Mouse (Mus musculus): Measurements from ENCODE around the gene Lmtk2. TPM values are rescaled to one million over a fixed set of nuclear protein-coding genes. Genes with fewer than 3 reads are reported as not detected.

Lmtk2 gene
- polyA plus RNA-seq, 1 experiment from 2014 or later: 4.8 TPM

DNA sequence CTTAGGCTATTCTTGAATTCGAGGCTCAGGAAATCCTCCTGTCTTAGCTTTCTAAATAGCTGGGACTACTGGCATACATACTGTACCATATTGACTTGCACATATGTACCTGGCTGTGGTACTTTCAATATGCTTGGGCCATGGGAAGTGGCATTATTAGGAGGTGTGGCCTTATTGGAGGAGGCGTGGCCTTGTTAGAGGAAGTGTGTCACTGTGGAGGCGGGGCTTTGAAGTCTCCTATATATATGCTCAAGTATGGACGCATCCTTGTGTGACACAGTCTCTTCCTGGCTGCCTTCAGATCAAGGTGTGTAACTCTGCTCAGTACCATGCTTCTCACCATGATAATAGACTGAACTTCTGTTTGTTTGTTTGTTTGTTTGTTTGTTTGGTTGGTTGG, 18.0 kb downstream of the Lmtk2 start:
- ATAC-seq: no peak
- Histone ChIP-seq H3K9ac (ENCODE audit: low read depth, low read length) (no peak overlapping the region), H3K4me2 (ENCODE audit: low read depth, low read length) (no peak overlapping the region), H3K4me1 (ENCODE audit: control insufficient read depth, insufficient read depth, low read length) (no peaks in the 10 kb centered on the region; the same call in 1 of the 2 replicates), H3K27me3 (replicated peaks; ENCODE audit: control insufficient read depth, insufficient read depth, low read length) (no peaks in the 10 kb centered on the region), H3K9me3 (ENCODE audit: control insufficient read depth, low read length) (no peaks in the 10 kb centered on the region), H3K27ac (ENCODE audit: low read length) (no peak overlapping the region), H3K4me3 (ENCODE audit: low read length) (no peak overlapping the region), H3K36me3 (ENCODE audit: control insufficient read depth, insufficient read depth, low read length) (no peaks in the 10 kb centered on the region)
- WGBS: 93% methylated on average over 4 of the region's 4 CpGs

DNA sequence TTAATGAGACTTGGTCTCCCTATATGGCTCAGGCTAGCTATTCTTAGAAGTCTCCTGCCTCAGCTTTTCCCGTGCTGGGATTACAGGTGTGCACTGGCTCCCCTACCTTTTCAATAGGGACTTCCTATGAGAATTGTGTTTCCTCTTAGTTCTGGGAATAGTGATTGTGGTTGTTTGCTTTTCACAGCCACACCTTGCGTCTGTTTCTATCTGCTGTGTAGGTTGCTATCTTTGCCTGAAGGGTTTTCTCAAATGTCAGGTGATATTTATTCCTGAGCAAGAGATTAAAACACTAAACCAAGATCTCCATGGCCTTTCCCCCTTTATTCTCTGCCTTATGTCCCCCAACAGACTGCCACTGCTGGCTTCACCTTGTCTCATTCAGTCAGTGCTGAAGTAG, 19.1 kb downstream of the Lmtk2 start:
- H3K4me2 ChIP-seq (ENCODE audit: low read depth, low read length): no peak overlapping the region
- no peaks in the 10 kb centered on the region for H3K9me3 ChIP-seq (ENCODE audit: control insufficient read depth, low read length)
- WGBS: 68% methylated on average over 2 of the region's 2 CpGs
- H3K36me3 ChIP-seq (ENCODE audit: control insufficient read depth, insufficient read depth, low read length): no peaks in the 10 kb centered on the region
- H3K9ac ChIP-seq (ENCODE audit: low read depth, low read length): no peak overlapping the region
- no peaks in the 10 kb centered on the region; the same call in 1 of the 2 replicates for H3K4me1 ChIP-seq (ENCODE audit: control insufficient read depth, insufficient read depth, low read length)
- no peak overlapping the region for H3K4me3 ChIP-seq (ENCODE audit: low read length)
- no peaks in the 10 kb centered on the region for H3K27me3 ChIP-seq (replicated peaks; ENCODE audit: control insufficient read depth, insufficient read depth, low read length)
- ATAC-seq: 0 out of 2 replicates have a peak, but pooled peaks have one; percentile 13
- no peak overlapping the region for H3K27ac ChIP-seq (ENCODE audit: low read length)

DNA sequence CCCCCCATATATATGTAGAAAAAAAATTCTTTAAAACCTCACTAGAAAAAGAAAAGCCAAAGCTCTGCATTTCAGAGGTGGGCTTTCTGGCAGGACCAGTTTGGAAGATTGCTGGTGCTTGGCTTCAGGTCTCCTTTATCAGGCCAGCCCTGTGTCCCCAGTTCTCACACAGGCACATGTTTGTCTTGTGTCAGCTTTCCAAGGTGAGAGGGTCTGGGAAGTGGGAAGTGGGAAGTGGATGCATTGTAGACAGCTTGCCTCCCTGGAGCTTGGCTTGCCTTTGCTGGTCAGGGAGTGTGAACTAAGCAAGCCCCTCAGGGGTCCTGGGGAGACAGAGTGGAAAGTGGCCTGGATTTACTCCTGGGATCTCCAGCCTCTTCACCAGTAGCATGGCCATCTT, 21.3 kb downstream of the Lmtk2 start:
- Histone ChIP-seq H3K4me2 (ENCODE audit: low read depth, low read length) (no peak overlapping the region), H3K9me3 (ENCODE audit: control insufficient read depth, low read length) (no peaks in the 10 kb centered on the region), H3K9ac (ENCODE audit: low read depth, low read length) (no peak overlapping the region), H3K4me3 (ENCODE audit: low read length) (no peak overlapping the region), H3K27ac (ENCODE audit: low read length) (no peak overlapping the region), H3K4me1 (ENCODE audit: control insufficient read depth, insufficient read depth, low read length) (no peaks in the 10 kb centered on the region; the same call in 1 of the 2 replicates), H3K36me3 (ENCODE audit: control insufficient read depth, insufficient read depth, low read length) (no peaks in the 10 kb centered on the region), H3K27me3 (replicated peaks; ENCODE audit: control insufficient read depth, insufficient read depth, low read length) (no peaks in the 10 kb centered on the region)
- no peak for ATAC-seq

DNA sequence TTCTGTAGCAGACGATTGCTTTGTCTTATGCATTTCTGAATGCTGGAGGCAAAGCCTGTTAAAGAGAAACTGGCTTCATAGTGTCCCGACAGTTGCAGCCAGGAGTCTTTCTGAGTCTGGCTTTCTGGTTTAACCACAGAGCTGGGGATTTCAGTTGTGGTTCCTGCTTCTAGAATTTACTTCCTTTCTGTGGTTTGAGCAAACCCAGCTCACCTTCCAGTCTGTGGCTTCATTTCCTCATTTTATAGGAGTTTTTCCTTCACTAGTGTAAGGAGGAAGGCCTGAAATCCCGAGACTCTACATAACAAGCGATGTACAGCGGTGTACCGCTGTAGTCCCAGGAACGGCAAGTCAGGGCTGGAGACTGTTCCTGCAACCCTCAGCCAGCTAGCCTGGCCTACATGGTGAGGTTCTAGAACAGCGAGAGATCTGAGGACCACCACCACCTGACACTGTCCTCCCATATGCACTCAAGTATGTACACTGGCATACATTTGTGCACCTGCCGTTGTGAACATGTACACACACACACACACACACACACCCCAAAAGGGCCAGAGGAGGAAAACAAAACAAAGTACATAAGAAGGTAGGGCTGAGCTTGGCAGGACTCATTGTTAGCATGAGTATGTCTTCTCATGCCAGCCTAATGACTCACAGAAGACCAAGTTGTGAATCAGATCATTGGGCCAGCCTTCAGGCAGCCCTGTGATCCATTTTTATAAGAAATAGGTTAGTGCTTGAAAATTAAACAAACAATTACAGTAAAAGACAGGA, 25.9 kb downstream of the Lmtk2 start:
- Histone ChIP-seq H3K27me3 (replicated peaks; ENCODE audit: control insufficient read depth, insufficient read depth, low read length) (no peaks in the 10 kb centered on the region), H3K9ac (ENCODE audit: low read depth, low read length) (no peak overlapping the region), H3K4me3 (ENCODE audit: low read length) (no peak overlapping the region), H3K9me3 (ENCODE audit: control insufficient read depth, low read length) (no peaks in the 10 kb centered on the region), H3K27ac (ENCODE audit: low read length) (no peak overlapping the region), H3K4me2 (ENCODE audit: low read depth, low read length) (no peak overlapping the region), H3K4me1 (ENCODE audit: control insufficient read depth, insufficient read depth, low read length) (no peaks in the 10 kb centered on the region), H3K36me3 (ENCODE audit: control insufficient read depth, insufficient read depth, low read length) (no peaks in the 10 kb centered on the region)
- WGBS: 85% methylated on average over 9 of the region's 9 CpGs
- no peak for ATAC-seq

DNA sequence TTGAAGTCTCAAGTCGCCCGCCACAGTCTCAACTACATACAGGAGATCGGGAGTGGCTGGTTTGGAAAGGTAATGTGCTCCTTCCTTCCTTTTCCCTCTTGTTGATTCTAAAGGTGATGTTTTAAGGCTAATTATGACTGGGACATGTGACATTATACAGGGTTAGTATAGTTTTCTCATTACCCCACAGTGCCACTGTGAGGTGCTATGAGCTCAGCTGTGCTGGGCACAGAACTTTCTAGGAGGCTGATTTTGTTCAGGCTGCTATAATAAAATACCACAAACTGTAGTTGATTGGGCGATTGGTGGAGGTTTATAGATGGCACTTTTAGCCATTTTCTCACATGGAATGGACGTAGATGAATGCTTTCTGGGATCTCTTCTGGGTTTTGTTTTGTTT, 43.3 kb downstream of the Lmtk2 start:
- WGBS: 94% methylated on average over 5 of the region's 5 CpGs
- Histone ChIP-seq H3K27ac (ENCODE audit: low read length) (no peak overlapping the region), H3K4me2 (ENCODE audit: low read depth, low read length) (no peak overlapping the region), H3K27me3 (replicated peaks; ENCODE audit: control insufficient read depth, insufficient read depth, low read length) (no peaks in the 10 kb centered on the region), H3K4me1 (ENCODE audit: control insufficient read depth, insufficient read depth, low read length) (no peaks in the 10 kb centered on the region), H3K9ac (ENCODE audit: low read depth, low read length) (no peak overlapping the region), H3K9me3 (ENCODE audit: control insufficient read depth, low read length) (no peaks in the 10 kb centered on the region), H3K36me3 (ENCODE audit: control insufficient read depth, insufficient read depth, low read length) (peaks cover 5% of the 10 kb centered on the region; the same call in 1 of the 2 replicates), H3K4me3 (ENCODE audit: low read length) (no peak overlapping the region)
- no peak for ATAC-seq

DNA sequence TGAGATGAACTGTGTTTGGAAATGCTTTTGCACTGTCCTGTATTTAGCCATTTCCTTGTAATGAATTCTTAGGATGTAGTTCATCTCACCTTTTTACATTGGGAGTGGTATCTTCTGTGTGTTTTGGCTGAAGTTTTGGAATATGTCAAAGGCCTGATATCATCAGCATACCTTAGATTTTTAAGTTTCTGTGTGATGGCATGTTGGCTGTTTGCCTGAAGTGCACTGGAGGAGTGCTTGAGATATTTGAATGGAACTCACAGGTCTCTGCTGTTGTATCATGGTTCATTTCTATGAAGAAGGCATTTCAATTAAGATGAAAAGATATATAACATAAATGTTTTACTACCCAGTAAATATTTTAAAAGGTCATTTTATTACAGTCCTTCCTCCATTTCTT, 46.7 kb downstream of the Lmtk2 start:
- H3K9me3 ChIP-seq (ENCODE audit: control insufficient read depth, low read length): no peaks in the 10 kb centered on the region
- H3K36me3 ChIP-seq (ENCODE audit: control insufficient read depth, insufficient read depth, low read length): peaks cover 5% of the 10 kb centered on the region; the same call in 1 of the 2 replicates
- no peaks in the 10 kb centered on the region for H3K27me3 ChIP-seq (replicated peaks; ENCODE audit: control insufficient read depth, insufficient read depth, low read length)
- no peaks in the 10 kb centered on the region for H3K4me1 ChIP-seq (ENCODE audit: control insufficient read depth, insufficient read depth, low read length)
- no peak for ATAC-seq
- H3K4me2 ChIP-seq (ENCODE audit: low read depth, low read length): no peak overlapping the region
- H3K4me3 ChIP-seq (ENCODE audit: low read length): no peak overlapping the region
- no peak overlapping the region for H3K9ac ChIP-seq (ENCODE audit: low read depth, low read length)
- no peak overlapping the region for H3K27ac ChIP-seq (ENCODE audit: low read length)

DNA sequence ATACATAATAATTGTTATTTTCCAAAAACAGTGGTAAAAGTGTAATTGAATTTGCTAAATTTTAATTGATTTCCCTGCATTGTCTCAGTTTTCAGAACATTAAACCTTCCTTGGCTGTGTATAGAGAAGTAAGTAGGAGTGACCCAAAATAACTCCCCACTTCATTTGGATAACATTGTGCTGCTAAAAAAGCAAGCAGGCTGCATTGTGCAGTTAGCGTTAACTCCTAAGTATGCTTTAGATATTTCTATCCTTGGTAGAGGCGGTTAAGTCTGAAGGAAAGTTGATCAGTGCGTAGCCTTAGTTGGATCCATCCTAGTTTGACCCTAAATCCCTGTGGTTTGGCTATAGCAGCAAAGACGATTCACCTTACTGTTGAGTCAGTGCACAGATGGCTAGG, 49.3 kb downstream of the Lmtk2 start:
- Histone ChIP-seq H3K36me3 (ENCODE audit: control insufficient read depth, insufficient read depth, low read length) (peaks cover 5% of the 10 kb centered on the region; the same call in 1 of the 2 replicates), H3K4me1 (ENCODE audit: control insufficient read depth, insufficient read depth, low read length) (no peaks in the 10 kb centered on the region), H3K27ac (ENCODE audit: low read length) (no peak overlapping the region), H3K27me3 (replicated peaks; ENCODE audit: control insufficient read depth, insufficient read depth, low read length) (no peaks in the 10 kb centered on the region), H3K9ac (ENCODE audit: low read depth, low read length) (no peak overlapping the region), H3K9me3 (ENCODE audit: control insufficient read depth, low read length) (no peaks in the 10 kb centered on the region), H3K4me3 (ENCODE audit: low read length) (no peak overlapping the region), H3K4me2 (ENCODE audit: low read depth, low read length) (no peak overlapping the region)
- WGBS: 97% methylated on average over 4 of the region's 4 CpGs
- no peak for ATAC-seq

DNA sequence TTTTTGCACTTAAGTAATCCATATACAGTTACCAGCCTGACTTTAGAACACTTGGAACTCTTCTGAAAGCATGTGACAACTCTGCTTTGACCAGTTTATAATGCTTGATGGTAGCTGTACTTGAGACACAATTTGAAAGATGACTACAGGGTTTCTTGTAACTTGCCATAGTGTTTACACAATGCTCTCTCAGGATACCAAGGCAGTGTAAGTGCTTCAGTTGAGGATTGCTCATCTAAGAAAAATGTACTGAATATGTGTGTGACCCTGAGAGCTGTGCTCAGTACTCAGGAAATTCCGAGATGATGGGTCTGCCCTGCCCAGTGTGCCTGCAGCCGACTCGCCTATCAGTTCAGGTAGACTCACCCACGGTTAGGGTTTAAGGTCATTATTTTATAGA, 51.0 kb downstream of the Lmtk2 start:
- no peaks in the 10 kb centered on the region for H3K9me3 ChIP-seq (ENCODE audit: control insufficient read depth, low read length)
- no peak for ATAC-seq
- H3K9ac ChIP-seq (ENCODE audit: low read depth, low read length): no peak overlapping the region
- peaks cover 5% of the 10 kb centered on the region; the same call in 1 of the 2 replicates for H3K36me3 ChIP-seq (ENCODE audit: control insufficient read depth, insufficient read depth, low read length)
- no peak overlapping the region for H3K4me3 ChIP-seq (ENCODE audit: low read length)
- H3K4me2 ChIP-seq (ENCODE audit: low read depth, low read length): no peak overlapping the region
- 90% methylated on average over 4 of the region's 4 CpGs for WGBS
- H3K27ac ChIP-seq (ENCODE audit: low read length): no peak overlapping the region
- H3K4me1 ChIP-seq (ENCODE audit: control insufficient read depth, insufficient read depth, low read length): no peaks in the 10 kb centered on the region
- H3K27me3 ChIP-seq (replicated peaks; ENCODE audit: control insufficient read depth, insufficient read depth, low read length): no peaks in the 10 kb centered on the region

DNA sequence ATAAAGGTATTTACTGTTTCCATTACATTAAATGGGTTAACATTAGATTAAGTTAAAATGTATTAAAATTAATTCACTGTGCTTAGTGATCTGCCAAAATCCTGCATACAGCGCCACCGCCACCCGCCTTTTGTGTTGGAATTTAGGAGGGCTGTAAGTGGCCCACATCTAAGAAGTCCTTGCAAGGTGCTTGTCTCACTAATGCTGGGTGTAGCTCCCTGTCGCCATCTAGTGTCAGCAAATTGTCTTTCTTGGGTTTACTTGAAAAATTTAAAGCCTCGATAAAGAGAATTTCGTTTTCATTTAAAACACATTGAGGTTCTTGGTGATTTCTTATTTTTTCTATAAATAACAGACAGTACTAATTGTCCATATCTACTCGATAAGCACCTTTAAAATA, 54.3 kb downstream of the Lmtk2 start:
- no peak for ATAC-seq
- no peak overlapping the region for H3K9ac ChIP-seq (ENCODE audit: low read depth, low read length)
- H3K36me3 ChIP-seq (ENCODE audit: control insufficient read depth, insufficient read depth, low read length): no peaks in the 10 kb centered on the region; the same call in 1 of the 2 replicates
- no peaks in the 10 kb centered on the region for H3K27me3 ChIP-seq (replicated peaks; ENCODE audit: control insufficient read depth, insufficient read depth, low read length)
- H3K9me3 ChIP-seq (ENCODE audit: control insufficient read depth, low read length): no peaks in the 10 kb centered on the region
- H3K27ac ChIP-seq (ENCODE audit: low read length): no peak overlapping the region
- WGBS: 32% methylated on average over 7 of the region's 7 CpGs
- peaks cover 9% of the 10 kb centered on the region for H3K4me1 ChIP-seq (ENCODE audit: control insufficient read depth, insufficient read depth, low read length)
- no peak overlapping the region for H3K4me3 ChIP-seq (ENCODE audit: low read length)
- no peak overlapping the region for H3K4me2 ChIP-seq (ENCODE audit: low read depth, low read length)

DNA sequence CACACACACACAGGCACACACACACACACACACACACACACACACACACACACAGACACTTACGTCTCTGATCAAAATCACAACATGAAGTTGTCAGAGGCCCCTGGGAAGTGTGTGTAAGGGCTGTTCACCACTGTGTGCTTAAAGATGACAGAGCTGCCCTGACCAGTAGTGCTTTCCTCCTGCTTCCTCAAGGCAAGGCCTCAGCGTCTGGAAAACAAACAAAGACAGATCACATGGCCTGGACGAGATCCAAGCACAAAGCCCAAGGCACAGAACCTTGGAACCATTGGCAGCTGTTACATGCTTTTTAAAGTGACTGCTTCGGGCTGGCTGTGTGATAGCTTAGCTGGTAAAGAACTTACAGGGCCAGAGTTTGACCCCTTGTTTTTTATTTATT, 58.4 kb downstream of the Lmtk2 start:
- Histone ChIP-seq H3K9me3 (ENCODE audit: control insufficient read depth, low read length) (no peaks in the 10 kb centered on the region), H3K9ac (ENCODE audit: low read depth, low read length) (no peak overlapping the region), H3K27ac (ENCODE audit: low read length) (peak overlapping the region; percentile 85), H3K4me1 (ENCODE audit: control insufficient read depth, insufficient read depth, low read length) (peaks cover 12% of the 10 kb centered on the region), H3K27me3 (replicated peaks; ENCODE audit: control insufficient read depth, insufficient read depth, low read length) (no peaks in the 10 kb centered on the region), H3K4me2 (ENCODE audit: low read depth, low read length) (no peak overlapping the region), H3K36me3 (ENCODE audit: control insufficient read depth, insufficient read depth, low read length) (no peaks in the 10 kb centered on the region; the same call in 1 of the 2 replicates), H3K4me3 (ENCODE audit: low read length) (no peak overlapping the region)
- WGBS: 14% methylated on average over 4 of the region's 4 CpGs
- peak; percentile 96 for ATAC-seq
